In genomic region chr7:144176234-144176730, GRCm38 (mm10) we compare ENCODE assay signal across 11 mouse cellular contexts.
DNase-seq lines count a peak whose midpoint lies in the region; ATAC-seq and TF ChIP-seq lines count a peak whose summit lies in the region.
"Had no signal": no experiment of that assay in that cellular context is flagged by ENCODE, and none has a peak within 500 bp of the region (broad histone marks: within the 10 kb centered on the region; RNA-seq: fewer than 3 reads in every experiment).

No protein-coding gene starts in this region.

- no peak overlapping the region for H3K27ac ChIP-seq in limb, embryonic 12.5 days
- H3K27ac ChIP-seq in limb, embryonic 10.5 days = no peak overlapping the region
- no peak overlapping the region for H3K27ac ChIP-seq in kidney, postnatal 0 days
- H3K27ac ChIP-seq in olfactory bulb, adult 2 months (ENCODE audit: insufficient read depth, low read depth, low read length) = peak overlapping the region; percentile 95
- H3K27ac ChIP-seq: macrophage had no signal

- peaks cover 6% of the 10 kb centered on the region for H3K4me1 ChIP-seq in limb, embryonic 12.5 days (replicated peaks)
- peaks cover 7% of the 10 kb centered on the region for H3K4me1 ChIP-seq in limb, embryonic 10.5 days
- 0 out of 2 replicates have a peak, but pooled peaks cover 3% of the 10 kb centered on the region for H3K4me1 ChIP-seq in kidney, postnatal 0 days (replicated peaks; ENCODE audit: insufficient read depth, low read length)
- peaks cover 33% of the 10 kb centered on the region for H3K4me1 ChIP-seq in olfactory bulb, adult 2 months (ENCODE audit: control insufficient read depth, insufficient read depth, low read length)

- 66% methylated on average over 3 of the region's 3 CpGs for WGBS in limb, embryonic 12.5 days
- WGBS in limb, embryonic 10.5 days = 79% methylated on average over 3 of the region's 3 CpGs
- WGBS in kidney, postnatal 0 days = 25% methylated on average over 3 of the region's 3 CpGs
- WGBS in olfactory bulb, adult 2 months = 48% methylated on average over 3 of the region's 3 CpGs

- TF ChIP-seq CTCF in kidney, postnatal 0 days (IDR thresholded peaks at IDR 0.05; ENCODE audit: low read depth) = no peak
- no peak for TF ChIP-seq CTCF in olfactory bulb, adult 2 months (IDR thresholded peaks at IDR 0.05; ENCODE audit: insufficient read depth, low read depth, low read length)

- no peak overlapping the region for H3K4me3 ChIP-seq in limb, embryonic 12.5 days (replicated peaks)
- H3K4me3 ChIP-seq in limb, embryonic 10.5 days = no peak overlapping the region
- H3K4me3 ChIP-seq in kidney, postnatal 0 days (replicated peaks; ENCODE audit: low read depth, low read length) = no peak overlapping the region
- peak overlapping the region; percentile 63 for H3K4me3 ChIP-seq in olfactory bulb, adult 2 months (ENCODE audit: insufficient read depth, low read depth, low read length)

- peak overlapping the region; percentile 53; the same call in 1 of the 2 replicates for H3K4me2 ChIP-seq in limb, embryonic 12.5 days
- H3K4me2 ChIP-seq in kidney, postnatal 0 days (ENCODE audit: low read length) = peak overlapping the region; percentile 51

- no peaks in the 10 kb centered on the region for H3K9me3 ChIP-seq in limb, embryonic 12.5 days
- no peaks in the 10 kb centered on the region for H3K9me3 ChIP-seq in limb, embryonic 10.5 days (replicated peaks)
- H3K9me3 ChIP-seq in kidney, postnatal 0 days (replicated peaks; ENCODE audit: low read length) = no peaks in the 10 kb centered on the region

- ATAC-seq in limb, embryonic 12.5 days (ENCODE audit: insufficient number of reproducible peaks, insufficient read depth, low FRiP score, low TSS enrichment, low read depth) = no peak
- ATAC-seq in kidney, postnatal 0 days (replicated peaks; ENCODE audit: low FRiP score, low read depth) = no peak

- no peak for TF ChIP-seq POLR2A in olfactory bulb, adult 2 months (IDR thresholded peaks at IDR 0.05; ENCODE audit: insufficient read depth, low read depth, low read length)

- peak; percentile 14 for DNase-seq in cerebellum, adult 9-11 months
- no peak for DNase-seq in cerebellum, postnatal 36 days
- DNase-seq in limb, embryonic 10.5 days (ENCODE audit: low spot score) = no peak
- no peak for DNase-seq in kidney, postnatal 0 days (ENCODE audit: low spot score)
- no peak for DNase-seq in adrenal gland, adult (ENCODE audit: inconsistent age in 2 of 2, low spot score in 1 of 2)
- no peak for DNase-seq in thymus, postnatal 14 days
- DNase-seq: adrenal gland, postnatal 25 days; thymus, postnatal 4 days had no signal

- H3K27me3 ChIP-seq in limb, embryonic 12.5 days = peaks cover 85% of the 10 kb centered on the region
- H3K27me3 ChIP-seq in limb, embryonic 10.5 days (ENCODE audit: low read depth, poor library complexity, severe bottlenecking) = peaks cover 57% of the 10 kb centered on the region
- H3K27me3 ChIP-seq in kidney, postnatal 0 days (ENCODE audit: insufficient read depth, low read length) = peaks cover 6% of the 10 kb centered on the region; the same call in 1 of the 2 replicates

- no peak overlapping the region for H3K9ac ChIP-seq in limb, embryonic 12.5 days (replicated peaks)
- H3K9ac ChIP-seq in kidney, postnatal 0 days (ENCODE audit: low read depth, low read length) = no peak overlapping the region

- no peaks in the 10 kb centered on the region for H3K36me3 ChIP-seq in limb, embryonic 12.5 days
- no peaks in the 10 kb centered on the region for H3K36me3 ChIP-seq in limb, embryonic 10.5 days
- H3K36me3 ChIP-seq in kidney, postnatal 0 days (ENCODE audit: insufficient read depth, low read length) = no peaks in the 10 kb centered on the region
